Mouse (Mus musculus) G1E (cell line): ENCODE results near the gene Gm11236.
"Not testable (repeated sequence)": the region's sequence is repeated elsewhere in the genome, so short reads cannot be mapped to it uniquely, and the experiment has no call there.

Experiments
- CTCF ChIP-seq: IDR thresholded peaks from 2 replicates; pipeline ENCODE4 v1.5.1; 2012; ENCODE audit warnings: low read depth, low read length, inconsistent platforms, mixed read lengths
- GATA1 ChIP-seq: IDR thresholded peaks from 2 replicates; pipeline ENCODE4 v1.6.1; 2012; ENCODE audit warnings: borderline replicate concordance, low read length, inconsistent platforms, mixed read lengths
- TAL1 ChIP-seq: conservative IDR thresholded peaks from 2 replicates; pipeline ENCODE4 v1.6.1; 2012; ENCODE audit warnings: low read depth, low read length, inconsistent platforms, mixed read lengths

DNA sequence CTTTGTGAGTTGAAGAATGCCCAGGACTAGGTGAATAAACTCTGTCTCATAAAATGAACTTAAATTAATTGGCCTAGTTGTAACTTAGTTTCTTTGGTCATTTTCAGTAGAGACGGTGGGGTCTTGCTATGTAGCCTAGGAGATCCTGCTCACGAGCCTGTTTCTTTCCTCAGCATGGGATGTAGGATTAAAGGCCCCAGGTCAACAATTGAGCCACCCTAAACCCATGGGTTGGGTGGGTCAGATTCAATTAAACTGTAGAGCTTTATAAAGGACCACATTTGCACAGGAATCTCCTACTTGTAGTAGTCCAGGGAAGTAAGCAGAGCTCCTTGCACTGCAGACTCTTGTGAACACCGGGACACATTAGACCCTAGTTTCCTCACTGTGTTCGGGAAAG, 45.3 kb downstream of the Gm11236 start, which contains the start of gene Gm428:
- TF ChIP-seq CTCF, GATA1, TAL1: not testable (repeated sequence)
